Mouse (Mus musculus) CD4-positive, CD25-positive, alpha-beta regulatory T cell, adult 2 months (primary cell): ENCODE data around the gene Gm28042.

ENCODE experiments used
- DNase-seq: peaks from one replicate; pipeline ENCODE4 v3.0.0-alpha.2; 2012; ENCODE audit warnings: low read depth, low spot score

Gene Gm28042

GRCm38 (mm10) chr2:120026984-120027949 lies at the start of gene Gm28042, which contains the start of gene Jmjd7:
Gene Gm28042 (plus strand): TSS chr2:120027493.
Gene Jmjd7 (plus strand): TSS chr2:120027483.
- DNase-seq: peak; percentile 96

- no peak for DNase-seq
Measured at GRCm38 (mm10) chr2:119980343-119980986, 46.8 kb upstream of the Gm28042 start.

- DNase-seq: no peak
Measured at GRCm38 (mm10) chr2:119981631-119982030, 45.7 kb upstream of the Gm28042 start.

- DNase-seq: no peak
Measured at GRCm38 (mm10) chr2:119985871-119986270, 41.4 kb upstream of the Gm28042 start.

GRCm38 (mm10) chr2:119986369-119986768 lies 40.9 kb upstream of the Gm28042 start:
- no peak for DNase-seq

- no peak for DNase-seq
Measured at GRCm38 (mm10) chr2:119987441-119987840, 39.9 kb upstream of the Gm28042 start.

- no peak for DNase-seq
Measured at GRCm38 (mm10) chr2:119988952-119989351, 38.3 kb upstream of the Gm28042 start.

GRCm38 (mm10) chr2:119990881-119991280 lies 36.4 kb upstream of the Gm28042 start:
- DNase-seq: no peak

GRCm38 (mm10) chr2:119992349-119992748 lies 34.9 kb upstream of the Gm28042 start:
- no peak for DNase-seq

GRCm38 (mm10) chr2:119993515-119993914 lies 33.8 kb upstream of the Gm28042 start:
- DNase-seq: no peak

- DNase-seq: no peak
Measured at GRCm38 (mm10) chr2:119994839-119995238, 32.5 kb upstream of the Gm28042 start.

- no peak for DNase-seq
Measured at GRCm38 (mm10) chr2:119995391-119996281, 31.7 kb upstream of the Gm28042 start.

- no peak for DNase-seq
Measured at GRCm38 (mm10) chr2:119997354-119997753, 29.9 kb upstream of the Gm28042 start.

GRCm38 (mm10) chr2:119999731-120000130 lies 27.6 kb upstream of the Gm28042 start:
- no peak for DNase-seq

GRCm38 (mm10) chr2:120000882-120001584 lies 26.3 kb upstream of the Gm28042 start:
- DNase-seq: peak; percentile 17

- DNase-seq: no peak
Measured at GRCm38 (mm10) chr2:120001956-120002355, 25.3 kb upstream of the Gm28042 start.

GRCm38 (mm10) chr2:120003970-120004369 lies 23.3 kb upstream of the Gm28042 start:
- peak; percentile 65 for DNase-seq

- no peak for DNase-seq
Measured at GRCm38 (mm10) chr2:120006696-120007095, 20.6 kb upstream of the Gm28042 start.

GRCm38 (mm10) chr2:120007680-120008210 lies 19.5 kb upstream of the Gm28042 start:
- DNase-seq: no peak

- DNase-seq: peak; percentile 16
Measured at GRCm38 (mm10) chr2:120008672-120009071, 18.6 kb upstream of the Gm28042 start.
